Mouse (Mus musculus) heart, embryonic 16.5 days (tissue): Measurements from ENCODE around the gene Gm14124. TPM values are rescaled to one million over a fixed set of nuclear protein-coding genes. Genes with fewer than 3 reads are reported as not detected.
A peak's percentile ranks its signal among the peaks of the same experiment; 100 is the strongest.
"Not testable (repeated sequence)": the region's sequence is repeated elsewhere in the genome, so short reads cannot be mapped to it uniquely, and the experiment has no call there.

ENCODE experiments used
- ATAC-seq: fragments of 200-750 bp; cut with Nextera tagmentation; replicated peaks from 2 replicates; pipeline ENCODE4 v1.8.0; 2017; ENCODE audit warnings: moderate number of reproducible peaks; ENCODE audit not compliant: insufficient read depth, low FRiP score; ENCODE audit errors: extremely low read depth
- H3K27ac ChIP-seq: fragments of 300-500 bp; sonication (generic); 2 replicates; pipeline ENCODE4 v1.5.1; 2014; ENCODE audit warnings: mild to moderate bottlenecking, low read length, control low read depth, moderate library complexity
- H3K27me3 ChIP-seq: fragments of 300-500 bp; sonication (generic); 2 replicates; pipeline ENCODE4 v1.6.1; 2014; ENCODE audit warnings: low read length, mixed read lengths; ENCODE audit not compliant: control insufficient read depth, insufficient read depth
- H3K36me3 ChIP-seq: fragments of 300-500 bp; sonication (generic); 2 replicates; pipeline ENCODE4 v1.6.1; 2014; ENCODE audit not compliant: control insufficient read depth, insufficient read depth
- H3K4me1 ChIP-seq: fragments of 300-500 bp; sonication (generic); 2 replicates; pipeline ENCODE4 v1.6.1; 2014; ENCODE audit warnings: low read length, mixed read lengths; ENCODE audit not compliant: control insufficient read depth, insufficient read depth
- H3K4me2 ChIP-seq: fragments of 300-500 bp; sonication (generic); 2 replicates; pipeline ENCODE4 v1.6.1; 2014; ENCODE audit warnings: low read depth, mild to moderate bottlenecking, control low read depth, low read length
- H3K4me3 ChIP-seq: fragments of 300-500 bp; sonication (generic); 2 replicates; pipeline ENCODE4 v1.5.1; 2014; ENCODE audit warnings: mild to moderate bottlenecking, control low read depth, low read length
- H3K9ac ChIP-seq: fragments of 300-500 bp; sonication (generic); 2 replicates; pipeline ENCODE4 v1.6.1; 2014; ENCODE audit warnings: low read length, control low read depth
- H3K9me3 ChIP-seq: fragments of 300-500 bp; sonication (generic); replicated peaks from 2 replicates; pipeline ENCODE4 v1.6.1; 2016; ENCODE audit warnings: low read length; ENCODE audit not compliant: control insufficient read depth
- WGBS: fragments of 180-500 bp; shearing (Covaris S2); extraction: QIAGEN DNeasy Blood & Tissue Kit; methylation state at CpG from one replicate; pipeline ENCODE4 v1.1.7; 2014; 5-methylcytosine and 5-hydroxymethylcytosine counted together
- polyA plus RNA-seq: library from polyadenylated mRNA; unstranded; fragments of >200 nt; fragmentation: Nextera tagmentation; extraction: Ambion mirVana; gene quantifications from 2 replicates; pipeline ENCODE4 v1.2.1, GENCODE M21; 2015

Gm14124 gene
- polyA plus RNA-seq, 1 experiment from 2014 or later = not detected

DNA sequence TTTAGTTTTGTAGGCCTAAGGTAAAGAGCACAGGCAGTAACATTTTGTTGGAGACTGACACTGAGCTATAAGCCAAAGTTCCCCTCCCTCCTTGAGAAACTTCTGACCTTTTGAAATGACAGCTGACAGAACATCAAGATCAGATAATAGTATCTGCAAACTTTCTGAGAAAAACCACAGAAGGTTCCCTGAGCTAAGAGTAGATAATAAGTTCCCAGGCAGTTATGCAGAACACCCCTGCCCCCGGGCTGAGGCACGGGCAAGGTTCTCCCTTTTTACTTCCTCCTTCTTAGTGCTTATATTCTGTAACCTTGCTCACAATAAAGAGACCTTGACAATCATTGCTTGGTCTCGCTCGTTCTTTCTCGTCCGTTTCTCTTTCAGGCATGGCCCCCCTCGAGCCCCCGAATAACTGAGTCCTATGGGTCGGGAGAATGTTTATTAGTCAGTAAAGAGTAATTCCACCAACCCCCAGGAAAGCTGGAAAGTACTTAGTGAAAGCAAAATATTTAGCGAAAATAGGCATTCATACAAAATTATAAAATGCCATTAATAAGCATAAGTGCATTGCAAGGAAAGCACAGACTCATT lies 50.0 kb downstream of the Gm14124 start:
- no peak for ATAC-seq
- Histone ChIP-seq H3K9me3 (no peaks in the 10 kb centered on the region), H3K27ac (no peak overlapping the region), H3K4me1 (no peaks in the 10 kb centered on the region), H3K36me3 (no peaks in the 10 kb centered on the region), H3K9ac (no peak overlapping the region), H3K4me3 (no peak overlapping the region), H3K4me2 (no peak overlapping the region), H3K27me3 (no peaks in the 10 kb centered on the region)
- WGBS = 78% methylated on average over 10 of the region's 10 CpGs

DNA sequence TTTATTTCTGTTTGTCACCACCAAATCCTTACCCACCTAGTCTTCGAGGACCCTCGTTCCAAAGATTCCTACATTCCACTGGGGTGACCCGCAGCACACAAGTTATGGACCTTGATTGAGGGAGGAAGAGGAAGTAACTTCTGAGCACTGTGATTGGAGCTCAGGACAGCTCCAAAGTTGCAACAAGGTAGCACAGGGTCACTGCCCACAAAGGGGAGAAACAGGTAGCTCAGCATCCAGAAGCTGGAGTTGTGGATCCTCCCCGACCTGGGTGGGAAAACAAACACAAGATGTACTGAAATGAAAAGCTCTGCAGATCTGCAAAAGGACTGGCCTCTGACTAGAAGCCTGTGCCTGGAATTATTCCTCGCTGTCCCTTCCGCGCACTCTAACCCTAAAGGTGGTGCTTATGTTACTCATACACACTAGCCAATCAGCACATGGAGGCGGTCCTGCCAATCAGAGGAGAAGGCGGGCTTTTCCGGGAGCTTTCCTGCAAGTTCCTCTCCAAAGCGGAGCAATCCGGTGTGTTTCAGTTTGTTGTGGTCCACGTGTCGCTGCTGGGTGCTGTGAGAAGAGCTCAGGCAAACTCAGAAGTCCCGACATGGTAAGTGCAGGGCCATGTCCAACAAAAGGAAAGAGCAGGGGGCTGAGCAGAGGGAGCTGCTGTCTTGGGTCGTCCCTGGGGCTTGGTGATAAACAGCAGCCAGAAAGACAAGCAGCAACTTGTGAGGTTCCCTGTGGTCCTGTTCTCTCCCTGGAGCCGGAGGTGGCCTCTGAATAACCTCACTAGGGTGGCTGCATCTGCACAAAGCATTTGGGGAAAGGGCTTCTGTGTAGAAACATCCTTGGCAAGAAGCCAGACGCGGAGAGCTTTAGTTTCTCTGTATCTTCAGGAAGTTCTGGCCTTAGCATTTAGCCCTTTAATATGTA lies 53.9 kb downstream of the Gm14124 start:
- H3K9me3 ChIP-seq, H3K36me3 ChIP-seq, H3K27me3 ChIP-seq, H3K4me1 ChIP-seq: not testable (repeated sequence)
- ATAC-seq = peak; percentile 99
- H3K27ac ChIP-seq = peak overlapping the region; percentile 63; the same call in 1 of the 2 replicates
- H3K4me3 ChIP-seq = peak overlapping the region; percentile 64
- H3K4me2 ChIP-seq = peak overlapping the region; percentile 73
- 6% methylated on average over 19 of the region's 19 CpGs for WGBS
- peak overlapping the region; percentile 72 for H3K9ac ChIP-seq

DNA sequence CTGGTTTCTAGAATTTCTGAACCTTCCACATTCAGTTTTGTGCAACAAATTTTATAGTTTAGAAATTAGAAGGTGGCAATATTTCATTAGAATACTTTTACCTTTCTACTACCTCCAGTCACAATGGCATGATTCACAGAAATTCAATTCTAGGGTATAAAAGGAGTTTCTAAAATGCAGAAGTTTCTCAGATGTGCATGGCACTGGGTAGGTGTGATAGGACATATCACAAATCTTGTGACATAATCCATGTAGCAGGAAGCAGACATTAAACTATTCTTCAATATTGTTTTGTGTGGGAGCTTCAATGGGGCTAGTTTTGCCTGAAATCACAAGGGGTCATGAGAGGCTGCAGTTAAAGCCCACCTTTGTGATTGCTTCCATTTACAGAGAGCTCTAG lies 58.8 kb downstream of the Gm14124 start:
- Histone ChIP-seq H3K4me3 (no peak overlapping the region), H3K36me3 (peaks cover 25% of the 10 kb centered on the region), H3K4me2 (no peak overlapping the region), H3K27me3 (no peaks in the 10 kb centered on the region), H3K27ac (no peak overlapping the region), H3K4me1 (no peaks in the 10 kb centered on the region), H3K9ac (no peak overlapping the region), H3K9me3 (peaks cover 24% of the 10 kb centered on the region)
- ATAC-seq = no peak

DNA sequence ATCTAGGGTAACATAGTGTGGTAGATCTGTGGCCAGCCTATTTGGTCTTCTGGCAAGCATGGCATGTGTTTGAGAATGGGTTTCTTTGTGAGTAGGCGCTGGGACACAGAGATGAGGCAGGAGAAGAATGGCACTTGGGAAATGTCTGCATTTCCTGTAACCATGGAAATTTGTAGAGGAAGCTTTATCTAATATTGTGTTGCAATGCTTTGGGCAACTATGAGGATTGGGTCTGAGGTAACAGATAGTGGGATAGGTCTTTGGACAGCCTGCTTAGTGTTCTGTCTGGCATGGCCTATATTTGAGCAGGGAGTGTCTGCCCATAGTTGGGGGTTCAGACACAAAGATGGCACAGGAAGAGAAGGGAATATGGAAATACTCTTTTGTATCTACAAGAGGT lies 61.7 kb downstream of the Gm14124 start:
- Histone ChIP-seq H3K9me3 (peaks cover 28% of the 10 kb centered on the region), H3K27ac (no peak overlapping the region), H3K4me2 (no peak overlapping the region), H3K9ac (no peak overlapping the region), H3K4me1 (no peaks in the 10 kb centered on the region), H3K36me3 (peaks cover 38% of the 10 kb centered on the region), H3K27me3 (no peaks in the 10 kb centered on the region), H3K4me3 (no peak overlapping the region)
- ATAC-seq = no peak
- 91% methylated on average over 1 of the region's 1 CpGs for WGBS

Other genes with a start within 250 kb of the Gm14124 start
- 5.9 and 6.3 TPM in 2 replicates for gene Zfp120, start 120.8 kb upstream of the Gm14124 start, polyA plus RNA-seq
- gene Gm10770, start 77.8 kb upstream of the Gm14124 start, polyA plus RNA-seq = not detected in 2 replicates
- 0.12 TPM in 1 of 2 replicates, not detected in the other for gene Gm14139, start 75.8 kb upstream of the Gm14124 start, polyA plus RNA-seq
- gene Zfp937, start 39.4 kb upstream of the Gm14124 start, polyA plus RNA-seq = 4.1 TPM in 2 replicates
- 2.8 and 3.9 TPM in 2 replicates for gene Gm21994, start 1.9 kb upstream of the Gm14124 start, polyA plus RNA-seq
- 2.5 and 2.6 TPM in 2 replicates for gene Gm10130, start 66.2 kb downstream of the Gm14124 start, polyA plus RNA-seq
- gene 3300002I08Rik, start 105.2 kb downstream of the Gm14124 start, polyA plus RNA-seq = 3.9 and 4.9 TPM in 2 replicates
- gene Zfp442, start 194.0 kb downstream of the Gm14124 start, polyA plus RNA-seq = 4.4 and 4.5 TPM in 2 replicates
- gene Zfp345, start 227.6 kb downstream of the Gm14124 start, polyA plus RNA-seq = 0.09 TPM in 2 replicates